Mouse (Mus musculus) cerebellum, postnatal 10 days (tissue): ENCODE results near the gene Ffar1.
A peak's percentile ranks its signal among the peaks of the same experiment; 100 is the strongest.
"Not testable (repeated sequence)": the region's sequence is repeated elsewhere in the genome, so short reads cannot be mapped to it uniquely, and the experiment has no call there.

Experiments used
- DNase-seq, 2 experiments: peaks; one replicate each; pipeline ENCODE4 v3.0.0; 2021; ENCODE audit warnings: mixed read lengths in 2 of 2

Gene Ffar1

GRCm38 (mm10) chr7:30847386-30847785 lies 14.0 kb downstream of the Ffar1 start:
- no peak for DNase-seq

- no peak for DNase-seq
These were observed 14.8 kb downstream of the Ffar1 start for GRCm38 (mm10) chr7:30846505-30847053.

- DNase-seq: no peak
These were observed 16.6 kb downstream of the Ffar1 start for GRCm38 (mm10) chr7:30844676-30845297.

- DNase-seq: no peak
These were observed 19.3 kb downstream of the Ffar1 start for GRCm38 (mm10) chr7:30842092-30842491.

- DNase-seq: no peak
These were observed 20.0 kb downstream of the Ffar1 start for GRCm38 (mm10) chr7:30841379-30841778.

- no peak for DNase-seq
These were observed 21.1 kb downstream of the Ffar1 start for GRCm38 (mm10) chr7:30840306-30840705.

GRCm38 (mm10) chr7:30837277-30837676 lies 24.1 kb downstream of the Ffar1 start:
- DNase-seq: no peak

GRCm38 (mm10) chr7:30832684-30833083 lies 28.7 kb downstream of the Ffar1 start:
- DNase-seq: not testable (repeated sequence)

- no peak for DNase-seq
These were observed 29.1 kb downstream of the Ffar1 start for GRCm38 (mm10) chr7:30832261-30832660.

GRCm38 (mm10) chr7:30829428-30829827 lies 31.9 kb downstream of the Ffar1 start:
- DNase-seq: no peak

- not testable (repeated sequence) for DNase-seq
These were observed 32.5 kb downstream of the Ffar1 start for GRCm38 (mm10) chr7:30828871-30829270.

- DNase-seq: no peak
These were observed 34.7 kb downstream of the Ffar1 start for GRCm38 (mm10) chr7:30826660-30827059.

- DNase-seq: no peak
These were observed 37.1 kb downstream of the Ffar1 start for GRCm38 (mm10) chr7:30824306-30824705.

GRCm38 (mm10) chr7:30823675-30824074 lies 37.7 kb downstream of the Ffar1 start, which contains the start of gene Ffar2:
TSS of gene Ffar2 (minus strand) at chr7:30823775.
- DNase-seq: no peak

GRCm38 (mm10) chr7:30821532-30821931 lies 39.8 kb downstream of the Ffar1 start:
- no peak for DNase-seq

GRCm38 (mm10) chr7:30820854-30821445 lies 40.4 kb downstream of the Ffar1 start:
- DNase-seq: no peak

- no peak for DNase-seq
These were observed 41.2 kb downstream of the Ffar1 start for GRCm38 (mm10) chr7:30820131-30820530.

- peak; percentile 29 to 33 for DNase-seq
These were observed 49.0 kb downstream of the Ffar1 start for GRCm38 (mm10) chr7:30812291-30812807.

GRCm38 (mm10) chr7:30811757-30812290 lies 49.5 kb downstream of the Ffar1 start:
- DNase-seq: peak in 1 of 2 experiments; percentile 24

- DNase-seq: no peak
These were observed 51.0 kb downstream of the Ffar1 start for GRCm38 (mm10) chr7:30810319-30810718.
